Mouse (Mus musculus) kidney, postnatal 0 days (tissue): Measurements from ENCODE around the gene Cfap45. TPM values are rescaled to one million over a fixed set of nuclear protein-coding genes. Genes with fewer than 3 reads are reported as not detected.
A peak's percentile ranks its signal among the peaks of the same experiment; 100 is the strongest.

ENCODE experiments used
- ATAC-seq: fragments of 200-750 bp; cut with Nextera tagmentation; replicated peaks from 2 replicates; pipeline ENCODE4 v1.8.0; 2017; ENCODE audit warnings: low read depth, moderate number of reproducible peaks, moderate TSS enrichment, moderate library complexity; ENCODE audit not compliant: low FRiP score
- DNase-seq: peaks from one replicate; pipeline ENCODE4 v3.0.0-alpha.2; 2016; ENCODE audit warnings: low spot score
- H3K27ac ChIP-seq: fragments of 300-500 bp; sonication (generic); 2 replicates; pipeline ENCODE4 v1.5.1; 2014; ENCODE audit warnings: mild to moderate bottlenecking
- H3K27me3 ChIP-seq: fragments of 300-500 bp; sonication (generic); 2 replicates; pipeline ENCODE4 v1.6.1; 2014; ENCODE audit warnings: low read length, mixed read lengths; ENCODE audit not compliant: insufficient read depth
- H3K36me3 ChIP-seq: fragments of 300-500 bp; sonication (generic); 2 replicates; pipeline ENCODE4 v1.6.1; 2014; ENCODE audit warnings: low read length, mixed read lengths; ENCODE audit not compliant: insufficient read depth
- H3K4me1 ChIP-seq: fragments of 300-500 bp; sonication (generic); replicated peaks from 2 replicates; pipeline ENCODE4 v1.6.1; 2014; ENCODE audit warnings: antibody characterized with exemption, low read length, mixed read lengths; ENCODE audit not compliant: insufficient read depth
- H3K4me2 ChIP-seq: fragments of 300-500 bp; sonication (generic); 2 replicates; pipeline ENCODE4 v1.6.1; 2014; ENCODE audit warnings: mild to moderate bottlenecking, low read length, moderate library complexity, mixed read lengths
- H3K4me3 ChIP-seq: fragments of 300-500 bp; sonication (generic); replicated peaks from 2 replicates; pipeline ENCODE4 v1.5.1; 2014; ENCODE audit warnings: low read depth, low read length
- H3K9ac ChIP-seq: fragments of 300-500 bp; sonication (generic); 2 replicates; pipeline ENCODE4 v1.6.1; 2014; ENCODE audit warnings: low read depth, low read length
- H3K9me3 ChIP-seq: fragments of 300-500 bp; sonication (generic); replicated peaks from 2 replicates; pipeline ENCODE4 v1.6.1; 2016; ENCODE audit warnings: low read length, inconsistent platforms, mixed read lengths
- CTCF ChIP-seq: IDR thresholded peaks from 2 replicates; pipeline ENCODE4 v1.5.1; 2016; ENCODE audit warnings: antibody characterized with exemption, low read depth, mild to moderate bottlenecking, moderate library complexity
- WGBS: fragments of 180-500 bp; shearing (Covaris S2); extraction: QIAGEN DNeasy Blood & Tissue Kit; methylation state at CpG from one replicate; pipeline ENCODE4 v1.1.7; 2014; 5-methylcytosine and 5-hydroxymethylcytosine counted together
- polyA plus RNA-seq: library from polyadenylated mRNA; unstranded; fragments of >200 nt; fragmentation: Nextera tagmentation; extraction: Ambion mirVana; gene quantifications from 2 replicates; pipeline ENCODE4 v1.2.1, GENCODE M21; 2015

Gene Cfap45
- polyA plus RNA-seq, 1 experiment from 2014 or later: 1.3 TPM

GRCm38 (mm10) chr1:172485821-172486220 lies 34.8 kb upstream of the Cfap45 start:
- WGBS: 40% methylated on average over 6 of the region's 6 CpGs
- no peak overlapping the region for H3K4me3 ChIP-seq

GRCm38 (mm10) chr1:172486236-172486635 lies 34.4 kb upstream of the Cfap45 start:
- WGBS: 33% methylated on average over 4 of the region's 4 CpGs
- TF ChIP-seq CTCF: no peak
- H3K9ac ChIP-seq: no peak overlapping the region
- ATAC-seq (no peak), DNase-seq (no peak)
- H3K9me3 ChIP-seq: no peaks in the 10 kb centered on the region
- no peak overlapping the region for H3K4me2 ChIP-seq
- H3K36me3 ChIP-seq: no peaks in the 10 kb centered on the region
- H3K27ac ChIP-seq: no peak overlapping the region
- no peaks in the 10 kb centered on the region for H3K27me3 ChIP-seq
- H3K4me1 ChIP-seq: no peaks in the 10 kb centered on the region
- no peak overlapping the region for H3K4me3 ChIP-seq

More at GRCm38 (mm10) chr1:172485821-172486220, 34.8 kb upstream of the Cfap45 start:
- no peaks in the 10 kb centered on the region for H3K36me3 ChIP-seq
- DNase-seq: no peak
- H3K4me2 ChIP-seq: no peak overlapping the region
- no peak for TF ChIP-seq CTCF
- H3K27ac ChIP-seq: no peak overlapping the region
- no peaks in the 10 kb centered on the region for H3K9me3 ChIP-seq
- no peaks in the 10 kb centered on the region for H3K4me1 ChIP-seq
- no peak overlapping the region for H3K9ac ChIP-seq
- H3K27me3 ChIP-seq: no peaks in the 10 kb centered on the region
- ATAC-seq: no peak

- no peak for DNase-seq
- WGBS: 63% methylated on average over 5 of the region's 5 CpGs
Measured at GRCm38 (mm10) chr1:172486651-172487050, 34.0 kb upstream of the Cfap45 start.

GRCm38 (mm10) chr1:172487859-172488258 lies 32.7 kb upstream of the Cfap45 start:
- Histone ChIP-seq H3K4me3 (no peak overlapping the region), H3K27me3 (no peaks in the 10 kb centered on the region), H3K9me3 (no peaks in the 10 kb centered on the region), H3K36me3 (no peaks in the 10 kb centered on the region), H3K9ac (no peak overlapping the region), H3K27ac (no peak overlapping the region), H3K4me1 (no peaks in the 10 kb centered on the region), H3K4me2 (no peak overlapping the region)
- DNase-seq: no peak
- TF ChIP-seq CTCF: no peak
- no peak for ATAC-seq
- WGBS: 78% methylated on average over 4 of the region's 4 CpGs

More at GRCm38 (mm10) chr1:172486651-172487050, 34.0 kb upstream of the Cfap45 start:
- Histone ChIP-seq H3K36me3 (no peaks in the 10 kb centered on the region), H3K4me3 (no peak overlapping the region), H3K4me1 (no peaks in the 10 kb centered on the region), H3K9me3 (no peaks in the 10 kb centered on the region), H3K27me3 (no peaks in the 10 kb centered on the region), H3K9ac (no peak overlapping the region), H3K27ac (no peak overlapping the region), H3K4me2 (no peak overlapping the region)
- ATAC-seq: no peak
- TF ChIP-seq CTCF: no peak

GRCm38 (mm10) chr1:172488831-172489230 lies 31.8 kb upstream of the Cfap45 start:
- WGBS: 82% methylated on average over 7 of the region's 7 CpGs
- Histone ChIP-seq H3K4me1 (no peaks in the 10 kb centered on the region), H3K4me2 (no peak overlapping the region), H3K36me3 (no peaks in the 10 kb centered on the region), H3K27me3 (no peaks in the 10 kb centered on the region), H3K27ac (no peak overlapping the region), H3K9me3 (no peaks in the 10 kb centered on the region), H3K9ac (no peak overlapping the region), H3K4me3 (no peak overlapping the region)
- TF ChIP-seq CTCF: no peak
- ATAC-seq (no peak), DNase-seq (no peak)

- no peak overlapping the region for H3K4me3 ChIP-seq
Measured at GRCm38 (mm10) chr1:172489585-172490250, 30.9 kb upstream of the Cfap45 start.

More at GRCm38 (mm10) chr1:172489585-172490250, 30.9 kb upstream of the Cfap45 start:
- ATAC-seq (no peak), DNase-seq (no peak)
- H3K27me3 ChIP-seq: no peaks in the 10 kb centered on the region
- no peak overlapping the region for H3K27ac ChIP-seq
- no peak for TF ChIP-seq CTCF
- no peak overlapping the region for H3K9ac ChIP-seq
- H3K4me1 ChIP-seq: no peaks in the 10 kb centered on the region
- H3K36me3 ChIP-seq: no peaks in the 10 kb centered on the region
- no peaks in the 10 kb centered on the region for H3K9me3 ChIP-seq
- WGBS: 57% methylated on average over 12 of the region's 12 CpGs
- H3K4me2 ChIP-seq: peak overlapping the region; percentile 49
